Comparison of ENCODE assay signal across 27 mouse cellular contexts in genomic region chr16:21175236-21175635, GRCm38 (mm10). TPM values are rescaled to one million over a fixed set of nuclear protein-coding genes. Genes with fewer than 3 reads are reported as not detected.
DNase-seq lines count a peak whose midpoint lies in the region; ATAC-seq and TF ChIP-seq lines count a peak whose summit lies in the region.
"Had no signal": no experiment of that assay in that cellular context is flagged by ENCODE, and none has a peak within 500 bp of the region (broad histone marks: within the 10 kb centered on the region; RNA-seq: fewer than 3 reads in every experiment).

No protein-coding gene starts in this region.

- H3K4me1 ChIP-seq in liver, postnatal 0 days (ENCODE audit: insufficient read depth): no peaks in the 10 kb centered on the region
- H3K4me1 ChIP-seq: embryonic facial prominence, embryonic 13.5 days; embryonic facial prominence, embryonic 15.5 days; forebrain, embryonic 10.5 days; forebrain, embryonic 12.5 days had no signal

- no peaks in the 10 kb centered on the region for H3K27me3 ChIP-seq in liver, postnatal 0 days (ENCODE audit: insufficient read depth, low read length)
- H3K27me3 ChIP-seq: embryonic facial prominence, embryonic 13.5 days; embryonic facial prominence, embryonic 15.5 days; forebrain, embryonic 12.5 days had no signal

- H3K4me2 ChIP-seq in liver, postnatal 0 days (ENCODE audit: low read depth, low read length): no peak overlapping the region
- H3K4me2 ChIP-seq: embryonic facial prominence, embryonic 13.5 days; embryonic facial prominence, embryonic 15.5 days; forebrain, embryonic 12.5 days had no signal

- no peak for ATAC-seq in liver, postnatal 0 days
- ATAC-seq: activated CD4-positive, CD25-positive, alpha-beta regulatory T cell, adult 4 months; forebrain, embryonic 14.5 days; forebrain, embryonic 16.5 days; Patski had no signal

- H3K4me3 ChIP-seq in liver, postnatal 0 days (ENCODE audit: low read depth, low read length): no peak overlapping the region
- H3K4me3 ChIP-seq: embryonic facial prominence, embryonic 13.5 days; embryonic facial prominence, embryonic 15.5 days; erythroblast, embryonic 14.5 days; forebrain, embryonic 10.5 days; forebrain, embryonic 12.5 days had no signal

- H3K9me3 ChIP-seq in liver, postnatal 0 days (ENCODE audit: low read length): no peaks in the 10 kb centered on the region
- H3K9me3 ChIP-seq: embryonic facial prominence, embryonic 13.5 days; embryonic facial prominence, embryonic 15.5 days; forebrain, embryonic 10.5 days; forebrain, embryonic 12.5 days had no signal

- DNase-seq in ES-CJ7 (ENCODE audit: low read depth, low spot score): peak; percentile 84
- peak; percentile 90 for DNase-seq in R1 (ENCODE audit: low read depth, low spot score)
- no peak for DNase-seq in cerebellum, adult 9-11 months
- DNase-seq in liver, postnatal 0 days: no peak
- DNase-seq in heart, postnatal 36 days: no peak
- DNase-seq: adrenal gland, adult 8-10 months; adrenal gland, postnatal 14 days; adrenal gland, postnatal 36 days; cerebellum, adult 11-12 months; cerebellum, adult 2 months; cerebellum, adult 9-10 months; cerebellum, postnatal 14 days; cerebellum, postnatal 36 days; embryo, embryonic 11 days had no signal

- H3K9ac ChIP-seq in liver, postnatal 0 days (replicated peaks): no peak overlapping the region
- H3K9ac ChIP-seq: embryonic facial prominence, embryonic 13.5 days; embryonic facial prominence, embryonic 15.5 days; forebrain, embryonic 12.5 days had no signal

- no peaks in the 10 kb centered on the region for H3K36me3 ChIP-seq in liver, postnatal 0 days (replicated peaks; ENCODE audit: insufficient read depth, low read length)
- H3K36me3 ChIP-seq: embryonic facial prominence, embryonic 13.5 days; embryonic facial prominence, embryonic 15.5 days; forebrain, embryonic 10.5 days; forebrain, embryonic 12.5 days; G1E had no signal

- TF ChIP-seq CTCF in liver, postnatal 0 days (IDR thresholded peaks at IDR 0.05; ENCODE audit: low read depth): no peak

- TF ChIP-seq EP300 in liver, postnatal 0 days (IDR thresholded peaks at IDR 0.05; ENCODE audit: low read depth): no peak

- no CpG with 5 or more reads among the region's 1 CpGs for WGBS in liver, postnatal 0 days (ENCODE audit: insufficient replicate concordance)

- intact Hi-C loops in heart, postnatal 36 days (cut with DNase I): loop anchor here (2.0 kb wide), 1 partner anchor 82 kb away; no protein-coding TSS in a partner anchor

- no peak overlapping the region for H3K27ac ChIP-seq in liver, postnatal 0 days (ENCODE audit: low read depth)
- H3K27ac ChIP-seq: embryonic facial prominence, embryonic 13.5 days; embryonic facial prominence, embryonic 15.5 days; forebrain, embryonic 10.5 days; forebrain, embryonic 12.5 days had no signal

RNA-seq across cellular contexts. Expression of gene Teddm3, which starts 21.4 kb away (rescaled TPM):
- not detected in 2 replicates for polyA plus RNA-seq in liver, postnatal 0 days (2015; fragmentation: Nextera tagmentation; extraction: Ambion mirVana)
- not detected for total RNA-seq in heart, postnatal 36 days (2021)
- total RNA-seq: adrenal gland, postnatal 14 days; adrenal gland, postnatal 36 days; common myeloid progenitor, adult 5-6 weeks had no signal
- polyA plus RNA-seq: C2C12; cerebellum, adult 2 months; embryonic facial prominence, embryonic 11.5 days; embryonic facial prominence, embryonic 13.5 days; erythroblast, embryonic 14.5 days; forebrain, embryonic 10.5 days; forebrain, embryonic 12.5 days; forebrain, embryonic 14.5 days; forebrain, embryonic 16.5 days; G1E; Patski had no signal

RNA-seq across cellular contexts. Expression of gene Ephb3, which starts 29.3 kb away (rescaled TPM):
- 0.18 and 0.34 TPM in 2 replicates for polyA plus RNA-seq in liver, postnatal 0 days (2015; fragmentation: Nextera tagmentation; extraction: Ambion mirVana)
- 1 to 10 TPM; 5.7 to 7.5 TPM for total RNA-seq in heart, postnatal 36 days (2021)
- total RNA-seq: common myeloid progenitor, adult 5-6 weeks had no signal
- polyA plus RNA-seq: activated CD4-positive, CD25-positive, alpha-beta regulatory T cell, adult 4 months; erythroblast, embryonic 14.5 days; G1E had no signal

Comparison
In these comparisons a context has a peak if more than half of its experiments do, and no peak if none do; other contexts are left out.
1. DNase-seq: peak in ES-CJ7 (single experiment) and R1 (single experiment); none in cerebellum, adult 9-11 months (single experiment), liver, postnatal 0 days (single experiment) and heart, postnatal 36 days (0 of 2).